Mouse (Mus musculus): ENCODE results near the gene Hspb1. TPM values are rescaled to one million over a fixed set of nuclear protein-coding genes. Genes with fewer than 3 reads are reported as not detected.

The Hspb1 gene
- polyA plus RNA-seq, 1 experiment from 2014 or later, result 863 TPM

- H3K4me3 ChIP-seq, result peak overlapping the region; percentile 90
- ATAC-seq (ENCODE audit: extremely low read depth, insufficient number of reproducible peaks, low FRiP score, low TSS enrichment), result no peak
- H3K36me3 ChIP-seq, result peaks cover 41% of the 10 kb centered on the region
- no peaks in the 10 kb centered on the region for H3K27me3 ChIP-seq (replicated peaks)
- H3K9me3 ChIP-seq, result no peaks in the 10 kb centered on the region
- peak overlapping the region; percentile 97 for H3K27ac ChIP-seq (replicated peaks)
- 12% methylated on average over 12 of the region's 12 CpGs for WGBS
- H3K4me2 ChIP-seq, result peak overlapping the region; percentile 88
- H3K4me1 ChIP-seq, result peaks cover 41% of the 10 kb centered on the region
- peak overlapping the region; percentile 96 for H3K9ac ChIP-seq
These were observed 45.6 kb downstream of the Hspb1 start for GRCm38 (mm10) chr5:135933222-135933899.

DNA sequence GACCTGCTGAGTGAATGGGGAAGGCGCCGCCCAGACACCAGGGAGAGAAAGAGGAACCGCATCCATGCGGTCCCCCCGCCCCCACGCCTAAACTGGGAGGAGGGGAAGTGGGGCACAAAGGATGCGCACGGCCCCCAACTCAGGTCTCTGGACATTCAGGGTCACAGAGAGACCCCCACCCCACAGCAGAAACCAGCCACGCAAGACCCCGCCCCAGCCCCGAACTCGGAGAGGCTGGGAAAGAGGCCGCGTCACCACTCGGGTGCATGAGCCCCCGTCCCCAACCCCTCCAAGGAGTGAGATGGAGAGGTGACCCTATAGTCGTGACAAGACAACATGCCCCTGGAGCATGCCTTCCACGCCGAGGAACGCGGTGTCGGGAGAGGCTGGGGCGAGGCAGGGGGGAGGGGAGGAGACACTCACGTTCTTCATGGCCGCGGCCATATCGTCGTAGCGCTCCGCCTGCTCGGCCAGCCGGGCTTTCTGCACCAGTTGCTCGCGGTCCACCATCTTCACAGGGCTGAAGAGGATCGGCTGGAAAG, 46.3 kb downstream of the Hspb1 start:
- Histone ChIP-seq H3K27ac (replicated peaks) (peak overlapping the region; percentile 97), H3K36me3 (peaks cover 35% of the 10 kb centered on the region), H3K9ac (peak overlapping the region; percentile 96), H3K9me3 (no peaks in the 10 kb centered on the region), H3K4me2 (peak overlapping the region; percentile 88), H3K4me3 (peak overlapping the region; percentile 90), H3K4me1 (peaks cover 39% of the 10 kb centered on the region), H3K27me3 (replicated peaks) (no peaks in the 10 kb centered on the region)
- peak; percentile 16; the same call in 1 of the 2 replicates for ATAC-seq (ENCODE audit: extremely low read depth, insufficient number of reproducible peaks, low FRiP score, low TSS enrichment)
- under 1% methylated on average over 35 of the region's 35 CpGs for WGBS

DNA sequence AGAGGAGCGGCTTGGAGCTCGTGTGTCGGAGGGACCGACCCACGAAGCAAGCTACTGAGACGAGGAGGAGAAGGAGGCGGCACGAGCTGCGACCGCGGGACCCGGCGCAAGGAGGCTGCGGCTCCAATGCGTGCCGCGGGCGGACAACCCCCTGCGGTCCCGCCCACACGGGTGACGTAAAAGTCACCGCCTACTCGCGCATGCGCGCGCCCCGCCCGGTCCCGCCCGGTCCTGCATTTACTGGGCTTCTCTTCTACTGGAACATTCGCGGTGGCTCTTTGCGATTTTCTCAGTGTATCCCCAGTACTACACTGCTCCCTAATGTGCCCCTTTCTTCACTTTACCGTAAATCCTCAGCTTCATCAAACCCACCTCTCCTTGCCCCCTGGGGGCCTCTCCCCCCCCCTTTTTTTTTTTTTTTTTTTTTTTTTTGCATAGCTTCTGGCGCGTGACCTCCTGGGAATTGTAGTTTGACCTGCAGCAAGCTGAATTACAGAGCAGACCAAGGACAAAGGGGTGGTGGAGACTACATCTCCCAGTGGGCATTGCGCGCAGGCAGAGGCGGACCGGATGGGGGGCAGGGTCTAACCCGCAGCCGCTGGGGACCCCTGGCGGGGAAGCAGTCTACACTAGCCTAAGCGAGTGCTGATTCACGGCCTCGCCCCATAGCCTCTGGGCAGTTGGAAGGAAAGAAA, 46.9 kb downstream of the Hspb1 start, which contains the start of gene Ywhag:
Gene Ywhag, minus strand, starts transcription at position 136 of the 695 bp plus-strand sequence.
- Histone ChIP-seq H3K4me2 (peak within 1 kb of the TSS; percentile 88), H3K27ac (replicated peaks) (peak within 1 kb of the TSS; percentile 97), H3K27me3 (replicated peaks) (no peaks in the 10 kb centered on the region), H3K9me3 (no peaks in the 10 kb centered on the region), H3K36me3 (peaks cover 28% of the 10 kb centered on the region), H3K4me3 (peak within 1 kb of the TSS; percentile 90), H3K4me1 (peaks cover 39% of the 10 kb centered on the region), H3K9ac (peak within 1 kb of the TSS; percentile 96)
- under 1% methylated on average over 48 of the region's 48 CpGs for WGBS
- peak; percentile 96 for ATAC-seq (ENCODE audit: extremely low read depth, insufficient number of reproducible peaks, low FRiP score, low TSS enrichment)

DNA sequence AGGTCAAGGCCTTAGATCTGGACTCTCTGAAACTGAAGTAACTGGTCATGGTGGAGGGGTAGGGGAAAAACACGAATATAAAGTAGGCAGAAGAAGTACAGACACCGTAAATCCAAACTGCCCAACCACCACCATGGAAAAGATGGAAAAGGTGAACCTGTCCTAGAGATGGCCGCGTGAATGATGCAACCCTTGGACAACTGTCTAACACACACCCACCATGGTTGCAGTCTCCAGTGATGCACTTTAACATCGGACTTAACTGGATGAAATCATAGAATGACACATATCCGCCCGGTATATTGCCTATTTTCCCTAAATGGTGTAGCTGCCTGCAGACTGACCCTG, 47.4 kb downstream of the Hspb1 start:
- peaks cover 23% of the 10 kb centered on the region for H3K36me3 ChIP-seq
- ATAC-seq (ENCODE audit: extremely low read depth, insufficient number of reproducible peaks, low FRiP score, low TSS enrichment), result no peak
- H3K27me3 ChIP-seq (replicated peaks), result no peaks in the 10 kb centered on the region
- H3K4me3 ChIP-seq, result peak overlapping the region; percentile 90
- H3K4me1 ChIP-seq, result peaks cover 36% of the 10 kb centered on the region
- peak overlapping the region; percentile 88 for H3K4me2 ChIP-seq
- peak overlapping the region; percentile 97 for H3K27ac ChIP-seq (replicated peaks)
- WGBS, result 51% methylated on average over 7 of the region's 7 CpGs
- H3K9ac ChIP-seq, result peak overlapping the region; percentile 63
- H3K9me3 ChIP-seq, result no peaks in the 10 kb centered on the region

DNA sequence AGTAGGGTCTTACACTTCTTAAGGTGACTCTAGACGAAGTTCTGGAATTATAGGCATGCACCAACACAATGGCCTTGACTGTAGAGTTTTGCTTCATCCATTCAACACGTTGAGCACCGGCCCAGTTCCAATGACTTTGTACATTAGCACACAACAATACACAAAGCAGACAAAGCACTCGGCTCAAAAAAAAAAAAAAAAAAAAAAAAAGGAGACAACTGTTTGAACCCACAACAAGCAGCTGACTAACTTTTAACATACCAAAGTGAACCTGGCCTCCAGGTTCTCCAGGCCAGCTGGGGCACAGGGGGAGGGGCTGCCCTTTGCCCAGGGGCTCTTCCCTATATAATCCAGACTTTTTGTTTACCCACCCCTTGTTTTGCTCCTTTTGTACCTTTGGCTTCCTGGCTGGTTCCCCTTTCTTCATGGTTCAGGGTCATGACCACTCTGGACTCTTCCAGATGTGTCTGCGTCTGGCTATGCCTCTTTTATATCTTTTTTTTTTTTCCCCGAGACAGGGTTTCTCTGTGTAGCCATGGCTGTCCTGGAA, 48.0 kb downstream of the Hspb1 start:
- no peaks in the 10 kb centered on the region for H3K9me3 ChIP-seq
- peaks cover 33% of the 10 kb centered on the region for H3K4me1 ChIP-seq
- H3K4me2 ChIP-seq, result no peak overlapping the region
- H3K9ac ChIP-seq, result no peak overlapping the region
- 74% methylated on average over 6 of the region's 6 CpGs for WGBS
- H3K27ac ChIP-seq (replicated peaks), result peak overlapping the region; percentile 97
- peaks cover 18% of the 10 kb centered on the region for H3K36me3 ChIP-seq
- no peak for ATAC-seq (ENCODE audit: extremely low read depth, insufficient number of reproducible peaks, low FRiP score, low TSS enrichment)
- H3K27me3 ChIP-seq (replicated peaks), result no peaks in the 10 kb centered on the region
- no peak overlapping the region for H3K4me3 ChIP-seq

Other genes starting within 250 kb of the Hspb1 start
- gene Por, start 217.9 kb upstream of the Hspb1 start, polyA plus RNA-seq (2015; fragmentation: Nextera tagmentation; extraction: Ambion mirVana), result 44.6 and 47.6 TPM in 2 replicates
- 30.8 and 32.0 TPM in 2 replicates for gene Tmem120a, start 143.5 kb upstream of the Hspb1 start, polyA plus RNA-seq (2015; fragmentation: Nextera tagmentation; extraction: Ambion mirVana)
- 0.29 TPM in 1 of 2 replicates, not detected in the other for gene Styxl1, start 109.5 kb upstream of the Hspb1 start, polyA plus RNA-seq (2015; fragmentation: Nextera tagmentation; extraction: Ambion mirVana)
- 966 and 1,014 TPM in 2 replicates for gene Mdh2, start 109.4 kb upstream of the Hspb1 start, polyA plus RNA-seq (2015; fragmentation: Nextera tagmentation; extraction: Ambion mirVana)
- 0.06 and 0.13 TPM in 2 replicates for gene Srrm3, start 81.0 kb upstream of the Hspb1 start, polyA plus RNA-seq (2015; fragmentation: Nextera tagmentation; extraction: Ambion mirVana)
- gene Ywhag, start 46.7 kb downstream of the Hspb1 start, polyA plus RNA-seq (2015; fragmentation: Nextera tagmentation; extraction: Ambion mirVana), result 157 and 163 TPM in 2 replicates
- gene Ssc4d, start 86.6 kb downstream of the Hspb1 start, polyA plus RNA-seq (2015; fragmentation: Nextera tagmentation; extraction: Ambion mirVana), result 1.0 and 1.1 TPM in 2 replicates
- gene Zp3, start 92.2 kb downstream of the Hspb1 start, polyA plus RNA-seq (2015; fragmentation: Nextera tagmentation; extraction: Ambion mirVana), result 0.11 TPM in 1 of 2 replicates, not detected in the other
- 23.0 and 23.9 TPM in 2 replicates for gene Dtx2, start 106.9 kb downstream of the Hspb1 start, polyA plus RNA-seq (2015; fragmentation: Nextera tagmentation; extraction: Ambion mirVana)
- gene Upk3b, start 150.6 kb downstream of the Hspb1 start, polyA plus RNA-seq (2015; fragmentation: Nextera tagmentation; extraction: Ambion mirVana), result 41.2 and 54.6 TPM in 2 replicates
- 0.13 and 0.43 TPM in 2 replicates for gene Upk3bl, start 166.6 kb downstream of the Hspb1 start, polyA plus RNA-seq (2015; fragmentation: Nextera tagmentation; extraction: Ambion mirVana)
- 1.6 TPM in 2 replicates for gene Rasa4, start 196.0 kb downstream of the Hspb1 start, polyA plus RNA-seq (2015; fragmentation: Nextera tagmentation; extraction: Ambion mirVana)
- 139 and 175 TPM in 2 replicates for gene Polr2j, start 228.7 kb downstream of the Hspb1 start, polyA plus RNA-seq (2015; fragmentation: Nextera tagmentation; extraction: Ambion mirVana)
- 18.1 and 19.6 TPM in 2 replicates for gene Lrwd1, start 248.2 kb downstream of the Hspb1 start, polyA plus RNA-seq (2015; fragmentation: Nextera tagmentation; extraction: Ambion mirVana)
- 13.1 and 13.9 TPM in 2 replicates for gene Alkbh4, start 248.2 kb downstream of the Hspb1 start, polyA plus RNA-seq (2015; fragmentation: Nextera tagmentation; extraction: Ambion mirVana)